Mouse (Mus musculus) limb, embryonic 14.5 days (tissue): ENCODE results near the gene Pdcd7. TPM values are rescaled to one million over a fixed set of nuclear protein-coding genes. Genes with fewer than 3 reads are reported as not detected.
A peak's percentile ranks its signal among the peaks of the same experiment; 100 is the strongest.

Experiments
- ATAC-seq: fragments of 200-750 bp; cut with Nextera tagmentation; 2 replicates; pipeline ENCODE4 v1.8.0; 2017; ENCODE audit warnings: low read depth, moderate number of reproducible peaks, moderate TSS enrichment; ENCODE audit not compliant: low FRiP score
- DNase-seq: peaks from one replicate; pipeline ENCODE4 v3.0.0-alpha.2; 2015; ENCODE audit warnings: low spot score
- H3K27ac ChIP-seq: fragments of 300-500 bp; sonication (generic); replicated peaks from 2 replicates; pipeline ENCODE4 v1.5.1; 2014; ENCODE audit warnings: low read depth, mild to moderate bottlenecking, low read length, moderate library complexity, mixed read lengths
- H3K27me3 ChIP-seq: fragments of 300-500 bp; sonication (generic); 2 replicates; pipeline ENCODE4 v1.6.1; 2014; ENCODE audit warnings: low read length, mixed read lengths; ENCODE audit not compliant: control insufficient read depth, insufficient read depth
- H3K36me3 ChIP-seq: fragments of 300-500 bp; sonication (generic); 2 replicates; pipeline ENCODE4 v1.6.1; 2014; ENCODE audit warnings: mild to moderate bottlenecking, low read length, moderate library complexity, mixed read lengths; ENCODE audit not compliant: control insufficient read depth, insufficient read depth
- H3K4me1 ChIP-seq: fragments of 300-500 bp; sonication (generic); 2 replicates; pipeline ENCODE4 v1.6.1; 2014; ENCODE audit warnings: antibody characterized with exemption, low read length, mixed read lengths; ENCODE audit not compliant: control insufficient read depth, insufficient read depth
- H3K4me2 ChIP-seq: fragments of 300-500 bp; sonication (generic); replicated peaks from 2 replicates; pipeline ENCODE4 v1.6.1; 2014; ENCODE audit warnings: low read depth, mild to moderate bottlenecking, low read length, moderate library complexity; ENCODE audit not compliant: severe bottlenecking
- H3K4me3 ChIP-seq: fragments of 300-500 bp; sonication (generic); replicated peaks from 2 replicates; pipeline ENCODE4 v1.5.1; 2014; ENCODE audit warnings: low read length
- H3K9ac ChIP-seq: fragments of 300-500 bp; sonication (generic); 2 replicates; pipeline ENCODE4 v1.6.1; 2014; ENCODE audit warnings: mild to moderate bottlenecking, low read depth, low read length, moderate library complexity; ENCODE audit not compliant: severe bottlenecking
- H3K9me3 ChIP-seq: fragments of 300-500 bp; sonication (generic); 2 replicates; pipeline ENCODE4 v1.6.1; 2016; ENCODE audit warnings: low read length; ENCODE audit not compliant: control insufficient read depth
- POLR2A ChIP-seq: fragments of 200-500 bp; IDR thresholded peaks from 2 replicates; pipeline ENCODE4 v1.8.0; 2012; ENCODE audit warnings: inconsistent platforms, mild to moderate bottlenecking, moderate library complexity, borderline replicate concordance; ENCODE audit not compliant: insufficient read depth, insufficient read length; ENCODE audit errors: extremely low read depth
- WGBS: fragments of 180-500 bp; shearing (Covaris S2); extraction: QIAGEN DNeasy Blood & Tissue Kit; methylation state at CpG from one replicate; pipeline ENCODE4 v1.1.7; 2014; 5-methylcytosine and 5-hydroxymethylcytosine counted together
- polyA plus RNA-seq, 2 experiments: library from polyadenylated mRNA; depleted of rRNA in 1 of 2; stranded (reverse) in 1 of 2; unstranded in 1 of 2; fragments of >200 nt; fragmentation: Nextera tagmentation in 1 of 2; extraction: Ambion mirVana in 1 of 2; gene quantifications; 2 replicates each; pipeline versions ENCODE4 v1.2.1 to v1.2.3; 2012 to 2014

The Pdcd7 gene
- polyA plus RNA-seq, 2 experiments = 15.7 to 16.2 TPM

DNA sequence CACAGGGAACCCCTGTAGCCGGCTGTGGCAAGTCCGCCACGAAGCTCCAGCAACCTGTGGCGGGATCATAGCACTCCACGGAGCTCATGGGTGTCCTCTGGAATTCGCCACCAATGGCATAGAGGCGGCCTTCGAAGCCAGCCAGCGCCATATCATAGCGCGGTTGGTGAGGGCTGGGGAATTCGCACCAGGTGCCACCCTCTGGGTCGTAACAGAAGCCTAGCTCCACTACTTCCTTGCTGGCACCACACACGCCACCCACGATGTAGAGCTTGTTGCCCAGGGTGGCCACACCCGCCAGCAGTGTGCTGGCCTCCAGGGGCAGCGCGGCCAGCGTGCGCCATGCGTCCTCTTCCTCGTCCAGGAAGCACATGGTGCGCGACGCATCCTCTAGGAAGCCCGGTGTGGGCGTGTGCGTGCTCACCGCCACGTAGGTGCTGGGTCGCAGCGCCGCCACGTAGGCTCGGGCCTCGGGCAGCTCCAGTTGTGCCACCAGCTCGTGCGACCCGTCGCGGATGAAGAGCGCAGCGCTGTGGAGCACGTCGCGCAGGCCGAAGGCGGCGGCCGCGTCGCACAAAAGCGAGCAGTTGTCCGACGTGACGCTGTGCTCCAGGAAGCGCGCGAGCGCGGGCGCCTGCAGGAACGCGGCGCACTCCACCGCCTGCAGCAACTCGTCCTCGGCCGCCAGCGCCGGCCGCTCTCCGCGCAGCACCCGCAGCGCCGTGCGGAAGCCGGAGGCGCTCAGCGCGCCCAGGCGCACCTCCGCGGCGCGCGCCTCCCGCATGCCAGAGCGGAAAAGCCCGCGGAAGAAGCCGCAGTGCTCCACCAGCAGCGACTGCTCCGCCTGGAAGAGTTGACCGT is 45.1 kb downstream of the Pdcd7 start:
- Histone ChIP-seq H3K9ac (peak overlapping the region; percentile 60), H3K36me3 (no peaks in the 10 kb centered on the region), H3K9me3 (no peaks in the 10 kb centered on the region), H3K27me3 (peaks cover 29% of the 10 kb centered on the region), H3K4me2 (peak overlapping the region; percentile 65), H3K4me3 (peak overlapping the region; percentile 48), H3K27ac (no peak overlapping the region), H3K4me1 (no peaks in the 10 kb centered on the region)
- no peak for TF ChIP-seq POLR2A
- ATAC-seq (peak; percentile 50), DNase-seq (peak; percentile 10)
- 18% methylated on average over 84 of the region's 96 CpGs for WGBS

DNA sequence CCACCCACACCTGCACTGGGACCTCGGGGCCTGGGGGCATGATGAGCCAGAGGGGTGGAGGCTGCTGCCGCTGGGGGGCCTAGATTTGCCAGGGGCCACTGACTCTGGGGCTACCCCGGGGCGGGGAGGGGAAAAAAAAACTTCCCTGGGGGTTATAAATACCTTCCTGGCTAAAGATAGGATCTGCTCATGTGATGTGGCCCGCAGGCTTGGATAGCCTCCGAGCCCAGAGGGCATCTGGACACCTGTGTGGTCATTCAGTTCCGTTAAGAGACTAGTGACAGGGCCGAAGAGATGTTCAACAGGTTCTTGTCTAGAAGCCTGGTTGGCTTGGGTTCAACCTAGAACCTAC is 45.7 kb downstream of the Pdcd7 start, which contains the start of gene Kbtbd13:
Gene Kbtbd13, minus strand, starts transcription at position 40 of the 352 bp plus-strand sequence.
- H3K4me3 ChIP-seq = peak within 1 kb of the TSS; percentile 48
- DNase-seq = no peak
- H3K4me1 ChIP-seq = no peaks in the 10 kb centered on the region
- ATAC-seq = no peak
- peak within 1 kb of the TSS; percentile 60 for H3K9ac ChIP-seq
- H3K27ac ChIP-seq = no peak within 1 kb of the TSS
- H3K9me3 ChIP-seq = no peaks in the 10 kb centered on the region
- peaks cover 29% of the 10 kb centered on the region for H3K27me3 ChIP-seq
- no peak for TF ChIP-seq POLR2A
- peak within 1 kb of the TSS; percentile 65 for H3K4me2 ChIP-seq
- WGBS = 37% methylated on average over 7 of the region's 8 CpGs
- H3K36me3 ChIP-seq = no peaks in the 10 kb centered on the region

DNA sequence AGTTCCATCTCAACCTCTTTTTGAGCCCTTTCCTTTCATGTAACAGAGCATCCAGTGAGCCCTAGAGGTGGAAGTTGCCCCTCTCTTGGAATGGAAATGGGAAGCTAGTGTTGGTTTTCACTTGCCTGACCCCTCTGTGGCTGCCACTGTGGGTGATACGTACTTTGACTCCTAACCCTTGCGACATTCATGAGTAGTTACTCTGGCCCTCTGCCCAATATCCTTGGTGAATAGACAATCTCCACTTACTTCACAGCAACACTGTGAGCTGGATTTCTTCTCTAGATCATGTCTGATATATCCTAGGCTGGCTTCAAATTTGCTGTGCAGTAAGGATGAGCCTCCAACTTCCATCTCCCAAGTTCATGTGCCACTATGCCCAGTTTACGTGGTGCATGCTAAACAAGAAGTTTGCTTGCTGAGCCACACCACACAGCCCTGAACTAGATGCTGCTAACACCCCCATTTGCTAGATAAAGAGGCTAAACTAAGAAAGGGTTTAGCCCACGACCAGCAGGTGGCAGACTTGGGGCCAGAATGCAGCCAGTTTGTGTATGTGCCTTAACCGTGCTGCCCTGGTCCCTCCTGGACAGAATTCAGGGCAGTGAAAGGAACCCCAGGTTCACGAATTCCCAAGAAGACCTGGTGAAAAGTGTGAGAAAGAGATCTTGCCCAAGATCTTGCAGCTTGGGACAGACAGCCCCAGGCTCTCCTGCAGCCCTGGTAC is 46.9 kb downstream of the Pdcd7 start:
- H3K27me3 ChIP-seq = peaks cover 29% of the 10 kb centered on the region
- 0 out of 2 replicates have a peak, but pooled peaks have one; percentile 20 for ATAC-seq

GRCm38 (mm10) chr9:65393606-65394005 is 47.7 kb downstream of the Pdcd7 start:
- no peak for DNase-seq
- peaks cover 29% of the 10 kb centered on the region for H3K27me3 ChIP-seq
- no peak overlapping the region for H3K27ac ChIP-seq
- H3K9ac ChIP-seq = no peak overlapping the region
- H3K9me3 ChIP-seq = no peaks in the 10 kb centered on the region
- H3K4me2 ChIP-seq = no peak overlapping the region
- no peak for TF ChIP-seq POLR2A
- H3K36me3 ChIP-seq = no peaks in the 10 kb centered on the region
- H3K4me1 ChIP-seq = no peaks in the 10 kb centered on the region
- no peak overlapping the region for H3K4me3 ChIP-seq
- ATAC-seq = no peak
- 55% methylated on average over 2 of the region's 2 CpGs for WGBS

More for the DNA sequence above, 46.9 kb downstream of the Pdcd7 start:
- Histone ChIP-seq H3K9me3 (no peaks in the 10 kb centered on the region), H3K9ac (no peak overlapping the region), H3K27ac (no peak overlapping the region), H3K4me3 (no peak overlapping the region), H3K36me3 (no peaks in the 10 kb centered on the region), H3K4me1 (no peaks in the 10 kb centered on the region), H3K4me2 (no peak overlapping the region)
- TF ChIP-seq POLR2A = no peak
- 26% methylated on average over 6 of the region's 6 CpGs for WGBS
- peak; percentile 61 for DNase-seq

DNA sequence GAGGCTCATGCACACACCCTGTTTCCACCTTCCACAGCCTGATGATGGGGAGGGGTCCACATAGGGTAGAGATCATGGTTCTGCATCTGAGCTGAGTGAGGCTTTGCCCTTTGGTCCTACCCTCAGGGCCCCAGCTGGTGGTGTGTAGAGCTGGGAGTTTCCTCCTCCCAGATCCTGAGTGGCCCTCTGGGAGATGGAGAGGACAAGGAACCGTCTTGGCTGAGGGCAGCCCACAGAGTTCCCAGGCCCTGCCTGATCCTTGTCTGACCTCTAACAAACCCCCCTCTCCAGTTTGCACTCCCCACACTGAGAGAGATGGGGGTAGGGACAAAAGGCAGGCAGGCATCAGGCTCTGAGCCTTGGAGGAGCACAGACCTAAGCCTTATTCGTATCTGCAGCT is 48.5 kb downstream of the Pdcd7 start:
- no peak for DNase-seq
- ATAC-seq = no peak
- TF ChIP-seq POLR2A = no peak
- no peak overlapping the region for H3K9ac ChIP-seq
- 0 out of 2 replicates have a peak, but pooled peaks cover 2% of the 10 kb centered on the region for H3K4me1 ChIP-seq
- peaks cover 29% of the 10 kb centered on the region for H3K27me3 ChIP-seq
- H3K9me3 ChIP-seq = no peaks in the 10 kb centered on the region
- no peak overlapping the region for H3K4me3 ChIP-seq
- WGBS = 64% methylated on average over 2 of the region's 2 CpGs
- no peak overlapping the region for H3K27ac ChIP-seq
- H3K36me3 ChIP-seq = no peaks in the 10 kb centered on the region
- H3K4me2 ChIP-seq = no peak overlapping the region
